ENCODE assay signal across 10 mouse cellular contexts in the genomic region with DNA sequence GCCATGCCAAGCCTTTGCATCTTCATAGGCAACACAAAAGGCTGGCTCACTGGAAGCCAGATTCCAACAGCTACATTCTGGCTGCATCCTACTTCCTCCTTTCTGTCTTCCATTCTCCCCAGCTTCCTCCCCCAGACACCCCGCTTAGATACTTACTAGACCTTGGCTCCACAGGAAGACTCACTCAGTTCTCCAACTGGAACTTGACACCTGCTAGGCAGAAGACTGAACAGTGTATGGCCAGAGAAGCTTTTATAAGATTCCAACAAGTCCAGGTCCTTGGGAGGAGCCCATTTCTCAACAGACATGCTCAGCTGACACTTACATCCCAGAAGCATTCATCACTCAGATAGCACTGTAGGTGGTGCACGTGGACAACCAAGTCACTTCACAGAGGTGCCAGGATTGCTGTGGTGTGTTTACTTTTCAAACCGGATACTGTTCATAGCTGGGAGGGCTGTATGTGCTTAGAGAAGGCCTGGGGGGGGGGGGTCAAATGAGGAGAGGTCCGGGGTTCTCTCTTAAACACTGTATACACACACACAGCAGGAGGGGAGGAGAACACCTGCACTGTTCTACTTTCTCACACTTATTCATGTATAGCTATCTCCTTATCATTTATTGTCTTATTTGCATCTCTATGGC. TPM values are rescaled to one million over a fixed set of nuclear protein-coding genes. Genes with fewer than 3 reads are reported as not detected.
A peak's percentile ranks its signal among the peaks of the same experiment; 100 is the strongest.
DNase-seq lines count a peak whose midpoint lies in the region; ATAC-seq lines count a peak whose summit lies in the region.
"Had no signal": no experiment of that assay in that cellular context is flagged by ENCODE, and none has a peak within 500 bp of the region (broad histone marks: within the 10 kb centered on the region; RNA-seq: fewer than 3 reads in every experiment).

A gene (minus strand): TSS at position 228 of the 645 bp plus-strand sequence.

- H3K36me3 ChIP-seq in kidney, embryonic 16.5 days (ENCODE audit: insufficient read depth, low read length): no peaks in the 10 kb centered on the region
- H3K36me3 ChIP-seq in embryonic facial prominence, embryonic 14.5 days (ENCODE audit: control insufficient read depth, insufficient read depth, low read length): no peaks in the 10 kb centered on the region
- H3K36me3 ChIP-seq in limb, embryonic 10.5 days: no peaks in the 10 kb centered on the region
- H3K36me3 ChIP-seq in neural tube, embryonic 14.5 days (ENCODE audit: control insufficient read depth, insufficient read depth, low read length): no peaks in the 10 kb centered on the region

- DNase-seq in kidney, postnatal 25 days: no peak
- no peak for DNase-seq in embryonic facial prominence, embryonic 14.5 days (ENCODE audit: low spot score)
- DNase-seq in limb, embryonic 10.5 days (ENCODE audit: low spot score): no peak
- no peak for DNase-seq in left cerebral cortex, adult 9 months (ENCODE audit: low spot score in 2 of 2)
- no peak for DNase-seq in gastrocnemius, adult 18-20 months (ENCODE audit: low spot score)
- DNase-seq in kidney, postnatal 4 days: no peak

- 29% methylated on average over 4 of the region's 4 CpGs for WGBS in kidney, embryonic 16.5 days
- 60% methylated on average over 4 of the region's 4 CpGs for WGBS in embryonic facial prominence, embryonic 14.5 days
- WGBS in limb, embryonic 10.5 days: 68% methylated on average over 4 of the region's 4 CpGs
- 35% methylated on average over 4 of the region's 4 CpGs for WGBS in neural tube, embryonic 14.5 days

- H3K27ac ChIP-seq in kidney, embryonic 16.5 days (ENCODE audit: low read length): peak within 1 kb of the TSS; percentile 41
- peak within 1 kb of the TSS; percentile 53; the same call in 1 of the 2 replicates for H3K27ac ChIP-seq in embryonic facial prominence, embryonic 14.5 days (replicated peaks; ENCODE audit: low read depth, low read length)
- peak within 1 kb of the TSS; percentile 76 for H3K27ac ChIP-seq in limb, embryonic 10.5 days
- 0 out of 2 replicates have a peak within 1 kb of the TSS, but pooled peaks have one; percentile 34 for H3K27ac ChIP-seq in neural tube, embryonic 14.5 days (ENCODE audit: low read depth, low read length)

- H3K4me2 ChIP-seq in kidney, embryonic 16.5 days (replicated peaks; ENCODE audit: low read depth, low read length): peak within 1 kb of the TSS; percentile 76
- H3K4me2 ChIP-seq in embryonic facial prominence, embryonic 14.5 days (ENCODE audit: low read depth, low read length): peak within 1 kb of the TSS; percentile 87
- peak within 1 kb of the TSS; percentile 95 for H3K4me2 ChIP-seq in neural tube, embryonic 14.5 days (ENCODE audit: low read depth, low read length)

- peak within 1 kb of the TSS; percentile 33 for H3K9ac ChIP-seq in kidney, embryonic 16.5 days (replicated peaks; ENCODE audit: low read length)
- peak within 1 kb of the TSS; percentile 64 for H3K9ac ChIP-seq in embryonic facial prominence, embryonic 14.5 days (ENCODE audit: low read depth, low read length)
- peak within 1 kb of the TSS; percentile 47 for H3K9ac ChIP-seq in neural tube, embryonic 14.5 days (replicated peaks; ENCODE audit: low read depth, low read length)

- ATAC-seq in kidney, embryonic 16.5 days (ENCODE audit: low FRiP score, low TSS enrichment): peak; percentile 56
- no peak for ATAC-seq in embryonic facial prominence, embryonic 14.5 days (ENCODE audit: low read depth)
- no peak for ATAC-seq in neural tube, embryonic 14.5 days (ENCODE audit: low read depth)
- ATAC-seq: Patski had no signal

- peak within 1 kb of the TSS; percentile 48 for H3K4me3 ChIP-seq in kidney, embryonic 16.5 days (ENCODE audit: low read length)
- peak within 1 kb of the TSS; percentile 46 for H3K4me3 ChIP-seq in embryonic facial prominence, embryonic 14.5 days (ENCODE audit: low read depth, low read length)
- H3K4me3 ChIP-seq in limb, embryonic 10.5 days: peak within 1 kb of the TSS; percentile 54
- H3K4me3 ChIP-seq in neural tube, embryonic 14.5 days (ENCODE audit: low read depth, low read length): peak within 1 kb of the TSS; percentile 46
- H3K4me3 ChIP-seq: erythroblast, embryonic 14.5 days had no signal

- no peaks in the 10 kb centered on the region for H3K27me3 ChIP-seq in kidney, embryonic 16.5 days (ENCODE audit: insufficient read depth, low read length)
- no peaks in the 10 kb centered on the region; the same call in 1 of the 2 replicates for H3K27me3 ChIP-seq in embryonic facial prominence, embryonic 14.5 days (replicated peaks; ENCODE audit: control insufficient read depth, insufficient read depth, low read length)
- H3K27me3 ChIP-seq in limb, embryonic 10.5 days (ENCODE audit: low read depth, poor library complexity, severe bottlenecking): peaks cover 7% of the 10 kb centered on the region
- H3K27me3 ChIP-seq in neural tube, embryonic 14.5 days (ENCODE audit: control insufficient read depth, insufficient read depth, low read length): no peaks in the 10 kb centered on the region
- H3K27me3 ChIP-seq: Patski had no signal

- H3K9me3 ChIP-seq in kidney, embryonic 16.5 days (ENCODE audit: low read length): no peaks in the 10 kb centered on the region
- no peaks in the 10 kb centered on the region for H3K9me3 ChIP-seq in embryonic facial prominence, embryonic 14.5 days (ENCODE audit: control insufficient read depth, low read length)
- H3K9me3 ChIP-seq in limb, embryonic 10.5 days (replicated peaks): no peaks in the 10 kb centered on the region
- H3K9me3 ChIP-seq in neural tube, embryonic 14.5 days (ENCODE audit: control insufficient read depth, low read length): no peaks in the 10 kb centered on the region

- 0 out of 2 replicates have a peak, but pooled peaks cover 3% of the 10 kb centered on the region for H3K4me1 ChIP-seq in kidney, embryonic 16.5 days (ENCODE audit: insufficient read depth, low read length)
- 0 out of 2 replicates have a peak, but pooled peaks cover 3% of the 10 kb centered on the region for H3K4me1 ChIP-seq in embryonic facial prominence, embryonic 14.5 days (ENCODE audit: control insufficient read depth, insufficient read depth, low read length)
- H3K4me1 ChIP-seq in limb, embryonic 10.5 days: 0 out of 2 replicates have a peak, but pooled peaks cover 6% of the 10 kb centered on the region
- H3K4me1 ChIP-seq in neural tube, embryonic 14.5 days (ENCODE audit: control insufficient read depth, insufficient read depth, low read length): no peaks in the 10 kb centered on the region

RNA-seq across cellular contexts. Expression of the gene that starts here (rescaled TPM):
- 0.39 and 0.42 TPM in 2 replicates for polyA plus RNA-seq in kidney, embryonic 16.5 days (2015; fragmentation: Nextera tagmentation; extraction: Ambion mirVana)
- 2.7 and 7.5 TPM in 2 replicates for polyA plus RNA-seq in embryonic facial prominence, embryonic 14.5 days (2014; fragmentation: Nextera tagmentation; extraction: Ambion mirVana)
- polyA plus RNA-seq in limb, embryonic 10.5 days (2016; fragmentation: Nextera tagmentation; extraction: Ambion mirVana): 0.44 TPM in 1 of 2 replicates, not detected in the other
- 1.0 TPM in 1 of 2 replicates, not detected in the other for polyA plus RNA-seq in neural tube, embryonic 14.5 days (2014; fragmentation: Nextera tagmentation; extraction: Ambion mirVana)
- not detected for total RNA-seq in gastrocnemius, adult 18-20 months (2021)
- polyA plus RNA-seq: erythroblast, embryonic 14.5 days had no signal

Comparison
In these comparisons a context has a peak if more than half of its experiments do, and no peak if none do; other contexts are left out.
1. Peak in ATAC-seq, H3K4me3 ChIP-seq, H3K27ac ChIP-seq, H3K9ac ChIP-seq and H3K4me2 ChIP-seq in kidney, embryonic 16.5 days; RNA of the gene not detected or under 1 TPM.